Mouse (Mus musculus) kidney, adult 11 months (tissue): ENCODE results near the gene Trnau1ap.

Experiments used
- DNase-seq: peaks from one replicate; pipeline ENCODE4 v3.0.0; 2022

Gene Trnau1ap

GRCm38 (mm10) chr4:132329115-132329834 is at the start of gene Trnau1ap:
Gene Trnau1ap (minus strand): TSS chr4:132329538.
- DNase-seq = peak; percentile 86

GRCm38 (mm10) chr4:132373820-132374219 is 44.5 kb upstream of the Trnau1ap start:
- no peak for DNase-seq

GRCm38 (mm10) chr4:132369953-132370750 is 40.8 kb upstream of the Trnau1ap start:
- no peak for DNase-seq

- no peak for DNase-seq
Observed at GRCm38 (mm10) chr4:132367480-132368201, 38.3 kb upstream of the Trnau1ap start.

GRCm38 (mm10) chr4:132365450-132366060 is 36.2 kb upstream of the Trnau1ap start:
- no peak for DNase-seq

GRCm38 (mm10) chr4:132363487-132363886 is 34.1 kb upstream of the Trnau1ap start:
- no peak for DNase-seq

- no peak for DNase-seq
Observed at GRCm38 (mm10) chr4:132359510-132359909, 30.2 kb upstream of the Trnau1ap start.

- peak; percentile 41 for DNase-seq
Observed at GRCm38 (mm10) chr4:132356170-132356569, 26.8 kb upstream of the Trnau1ap start.

DNA sequence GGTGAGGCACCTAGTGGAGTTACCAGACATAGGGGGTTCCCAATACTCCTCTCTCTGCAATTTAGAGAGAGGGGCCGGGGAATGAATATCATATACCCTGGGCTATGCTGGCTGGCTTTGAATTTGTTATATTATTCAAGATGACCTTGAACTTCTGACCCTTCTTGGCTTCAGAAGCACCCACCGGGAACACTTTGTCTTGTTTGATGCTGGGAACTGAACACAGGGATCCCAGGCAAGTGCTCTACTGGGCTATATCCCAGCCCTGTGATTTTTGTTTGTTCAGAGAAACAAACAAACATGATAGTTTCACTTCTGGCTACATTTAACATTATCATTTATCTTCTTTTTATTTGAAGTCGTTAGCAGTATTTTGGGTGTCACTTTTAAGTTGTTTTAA is 26.1 kb upstream of the Trnau1ap start:
- no peak for DNase-seq

DNA sequence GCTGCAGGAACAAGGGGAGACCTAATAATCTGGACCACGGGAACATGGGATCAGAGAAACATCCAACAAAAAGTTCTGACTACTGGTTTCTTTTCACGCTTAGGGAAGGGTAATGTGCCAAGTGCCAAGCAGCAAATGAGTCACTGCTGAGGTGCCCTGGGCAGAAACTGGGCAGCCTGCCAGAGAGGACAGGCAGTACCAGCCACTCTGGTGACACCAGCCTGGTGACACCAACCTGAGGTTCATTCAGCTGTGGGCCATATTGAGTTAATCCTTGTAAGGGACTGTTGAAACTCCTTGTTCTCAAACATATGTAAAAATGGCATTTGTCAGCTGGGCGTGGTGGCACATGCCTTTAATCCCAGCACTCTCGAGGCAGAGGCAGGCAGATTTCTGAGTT is 25.2 kb upstream of the Trnau1ap start:
- DNase-seq = peak; percentile 65

GRCm38 (mm10) chr4:132353481-132353885 is 24.1 kb upstream of the Trnau1ap start, which contains the start of gene Rcc1:
Gene Rcc1 (minus strand): TSS chr4:132353605.
- DNase-seq = peak; percentile 93

DNA sequence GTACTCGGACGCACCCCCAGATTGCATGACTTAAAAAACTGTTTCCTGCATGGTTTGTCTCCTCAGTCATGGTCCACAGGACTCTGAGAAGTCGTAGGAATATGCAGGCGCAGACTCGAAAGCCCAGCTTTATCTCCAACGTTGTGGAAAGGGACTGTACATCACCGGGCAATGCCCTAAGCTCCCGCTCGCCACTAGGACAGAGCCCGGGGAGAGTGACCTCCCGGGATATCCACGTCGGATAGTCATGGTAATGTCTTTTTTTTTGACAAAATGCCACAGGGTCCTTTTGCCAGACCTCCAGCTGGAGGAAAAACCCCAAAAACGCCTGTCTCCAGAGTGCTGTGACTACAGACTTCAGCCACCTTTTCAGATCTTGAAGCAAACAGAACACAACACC is 23.4 kb upstream of the Trnau1ap start:
- DNase-seq = no peak

DNA sequence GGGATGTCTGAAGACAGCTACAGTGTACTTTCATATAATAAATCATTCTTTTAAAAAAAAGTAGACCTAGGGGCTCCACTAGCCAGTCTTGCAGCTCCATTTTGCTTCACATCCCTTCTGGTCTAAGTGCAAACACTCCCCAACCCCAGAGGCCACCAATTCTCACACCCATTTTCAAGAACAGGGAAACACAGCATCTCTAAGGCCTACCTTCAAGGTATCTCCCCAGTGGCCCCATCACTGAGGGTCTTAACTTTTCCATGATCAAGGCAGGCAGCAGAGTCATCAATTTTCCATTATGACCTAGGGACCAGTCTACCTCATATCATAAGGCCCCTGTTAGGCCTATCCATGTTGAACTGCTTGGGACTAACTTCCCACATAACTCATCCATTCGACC is 22.1 kb upstream of the Trnau1ap start:
- DNase-seq = no peak

GRCm38 (mm10) chr4:132350854-132351253 is 21.5 kb upstream of the Trnau1ap start:
- DNase-seq = no peak

DNA sequence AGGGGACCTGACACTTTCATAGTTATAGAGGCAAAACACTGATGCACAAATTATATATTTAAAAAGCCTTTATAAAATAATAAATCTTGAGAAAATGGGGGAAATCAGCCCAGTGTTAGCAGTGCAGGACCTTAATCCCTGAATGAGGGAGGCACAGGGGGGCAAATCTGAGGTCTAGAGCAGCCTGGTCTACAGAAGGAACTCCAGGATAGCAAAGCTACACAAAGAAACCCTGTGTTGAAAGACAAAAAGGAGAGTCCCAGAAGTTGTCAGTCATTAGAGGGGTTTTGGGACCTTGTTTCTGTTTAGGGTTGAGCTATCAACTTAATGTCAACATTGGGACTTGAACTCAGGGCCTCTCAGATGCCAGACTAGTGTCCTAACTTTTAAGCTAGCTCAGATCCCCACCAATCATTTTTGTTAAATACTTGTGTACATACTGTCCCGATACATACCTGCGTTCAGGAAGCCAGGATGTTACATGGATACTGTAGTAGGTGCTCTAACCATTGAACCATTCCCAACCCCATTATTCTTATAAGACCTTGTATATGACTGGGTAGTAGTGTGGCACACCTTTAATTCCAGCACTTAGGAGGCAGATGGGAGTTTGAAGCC is 20.9 kb upstream of the Trnau1ap start:
- no peak for DNase-seq

DNA sequence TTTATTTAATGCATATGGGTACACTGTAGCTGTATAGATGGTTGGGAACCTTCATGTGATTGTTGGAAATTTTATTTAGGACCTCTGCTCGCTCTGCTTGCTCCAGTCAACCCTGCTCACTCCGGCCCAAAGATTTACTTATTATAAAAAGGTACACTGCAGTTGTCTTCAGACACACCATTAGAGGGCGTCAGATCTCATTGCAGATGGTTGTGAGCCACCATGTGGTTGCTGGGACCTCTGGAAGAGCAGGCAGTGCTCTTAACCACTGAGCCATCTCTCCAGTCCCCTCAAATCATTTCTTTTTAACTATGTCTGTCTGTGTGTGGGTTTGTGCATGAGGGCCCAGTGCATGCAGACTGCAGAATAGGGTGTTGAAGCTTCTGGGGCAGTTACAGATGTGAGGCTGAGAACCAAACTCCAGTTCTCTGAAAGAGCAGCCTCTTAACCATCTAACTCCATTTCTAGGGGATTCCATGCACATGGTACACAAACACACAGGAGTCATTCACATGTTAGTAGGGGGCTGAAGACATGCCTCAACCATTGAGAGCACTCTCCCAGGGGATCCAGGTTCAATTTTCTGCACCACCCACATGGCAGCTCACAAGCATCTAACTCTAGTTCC is 20.3 kb upstream of the Trnau1ap start:
- no peak for DNase-seq

DNA sequence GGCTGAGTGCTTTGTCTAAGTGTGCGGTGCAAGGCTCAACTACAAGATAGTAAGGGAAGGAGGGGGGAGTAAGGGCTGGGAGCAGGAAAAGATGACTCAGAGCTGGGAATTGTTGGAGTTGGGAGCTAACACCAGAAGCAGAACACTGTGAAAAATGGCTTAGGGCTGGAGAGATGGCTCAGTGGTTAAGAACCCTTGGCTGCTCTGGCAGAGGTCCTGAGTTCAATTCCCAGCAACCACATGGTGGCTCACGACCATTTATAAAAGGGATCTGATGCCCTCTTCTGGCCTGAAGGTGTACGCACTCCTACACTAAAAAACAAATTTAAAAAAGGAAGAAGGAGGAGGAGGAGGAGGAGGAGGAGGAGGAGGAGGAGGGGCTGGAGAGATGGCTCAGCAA is 17.3 kb upstream of the Trnau1ap start:
- DNase-seq = no peak

- DNase-seq = peak; percentile 72
Observed at GRCm38 (mm10) chr4:132346261-132346660, 16.9 kb upstream of the Trnau1ap start.

- DNase-seq = no peak
Observed at GRCm38 (mm10) chr4:132345843-132346212, 16.5 kb upstream of the Trnau1ap start.

GRCm38 (mm10) chr4:132345135-132345842 is 16.0 kb upstream of the Trnau1ap start:
- peak; percentile 92 for DNase-seq

GRCm38 (mm10) chr4:132344403-132345134 is 15.2 kb upstream of the Trnau1ap start:
- DNase-seq = no peak
